Mouse (Mus musculus) heart, adult 11 months (tissue): ENCODE measurements around the gene Tex22.

Experiments
- DNase-seq: peaks from one replicate; pipeline ENCODE4 v3.0.0; 2022

The Tex22 gene

GRCm38 (mm10) chr12:113074329-113075062, at the start of gene Tex22:
TSS of gene Tex22 (plus strand) at chr12:113074502.
- DNase-seq = peak; percentile 99

GRCm38 (mm10) chr12:113026557-113026956, 47.7 kb upstream of the Tex22 start:
- no peak for DNase-seq

GRCm38 (mm10) chr12:113027495-113027894, 46.8 kb upstream of the Tex22 start:
- no peak for DNase-seq

GRCm38 (mm10) chr12:113028067-113028466, 46.2 kb upstream of the Tex22 start:
- no peak for DNase-seq

- DNase-seq = peak; percentile 95
These were observed 45.4 kb upstream of the Tex22 start for GRCm38 (mm10) chr12:113028898-113029297.

- DNase-seq = no peak
These were observed 44.3 kb upstream of the Tex22 start for GRCm38 (mm10) chr12:113030046-113030445.

GRCm38 (mm10) chr12:113030993-113031392, 43.3 kb upstream of the Tex22 start:
- DNase-seq = no peak

- no peak for DNase-seq
These were observed 42.9 kb upstream of the Tex22 start for GRCm38 (mm10) chr12:113031441-113031840.

GRCm38 (mm10) chr12:113032296-113033250, 41.7 kb upstream of the Tex22 start:
- DNase-seq = peak; percentile 97

GRCm38 (mm10) chr12:113035093-113035492, 39.2 kb upstream of the Tex22 start:
- DNase-seq = no peak

GRCm38 (mm10) chr12:113036996-113037395, 37.3 kb upstream of the Tex22 start:
- no peak for DNase-seq

GRCm38 (mm10) chr12:113038414-113038813, 35.9 kb upstream of the Tex22 start:
- DNase-seq = no peak

- no peak for DNase-seq
These were observed 32.5 kb upstream of the Tex22 start for GRCm38 (mm10) chr12:113041481-113042439.

GRCm38 (mm10) chr12:113042543-113042942, 31.8 kb upstream of the Tex22 start:
- no peak for DNase-seq

- DNase-seq = no peak
These were observed 29.2 kb upstream of the Tex22 start for GRCm38 (mm10) chr12:113044916-113045677.

GRCm38 (mm10) chr12:113046861-113047260, 27.4 kb upstream of the Tex22 start:
- no peak for DNase-seq

- no peak for DNase-seq
These were observed 26.2 kb upstream of the Tex22 start for GRCm38 (mm10) chr12:113048103-113048502.

- DNase-seq = no peak
These were observed 24.5 kb upstream of the Tex22 start for GRCm38 (mm10) chr12:113049836-113050235.

GRCm38 (mm10) chr12:113050671-113051070, 23.6 kb upstream of the Tex22 start:
- DNase-seq = no peak

GRCm38 (mm10) chr12:113051628-113052403, 22.5 kb upstream of the Tex22 start:
- DNase-seq = no peak

GRCm38 (mm10) chr12:113056089-113056488, 18.2 kb upstream of the Tex22 start:
- no peak for DNase-seq
